Mouse (Mus musculus): ENCODE data around the gene Sgk1. TPM values are rescaled to one million over a fixed set of nuclear protein-coding genes. Genes with fewer than 3 reads are reported as not detected.

Sgk1 gene
- polyA plus RNA-seq (2017; shearing (Covaris generic)): 10 to 100 TPM; 42.1 to 52.5 TPM

GRCm38 (mm10) chr10:21882184-21883081 lies at the start of gene Sgk1:
Sgk1 (plus strand) TSS chr10:21882184.

Other genes with a start within 250 kb of the Sgk1 start
- gene 4930444G20Rik, start 185.9 kb downstream of the Sgk1 start, polyA plus RNA-seq (2017; shearing (Covaris generic)): not detected

All from activated CD4-positive, CD25-positive, alpha-beta regulatory T cell (primary cell).